Mouse (Mus musculus): ENCODE results near the gene Gins1.

DNA sequence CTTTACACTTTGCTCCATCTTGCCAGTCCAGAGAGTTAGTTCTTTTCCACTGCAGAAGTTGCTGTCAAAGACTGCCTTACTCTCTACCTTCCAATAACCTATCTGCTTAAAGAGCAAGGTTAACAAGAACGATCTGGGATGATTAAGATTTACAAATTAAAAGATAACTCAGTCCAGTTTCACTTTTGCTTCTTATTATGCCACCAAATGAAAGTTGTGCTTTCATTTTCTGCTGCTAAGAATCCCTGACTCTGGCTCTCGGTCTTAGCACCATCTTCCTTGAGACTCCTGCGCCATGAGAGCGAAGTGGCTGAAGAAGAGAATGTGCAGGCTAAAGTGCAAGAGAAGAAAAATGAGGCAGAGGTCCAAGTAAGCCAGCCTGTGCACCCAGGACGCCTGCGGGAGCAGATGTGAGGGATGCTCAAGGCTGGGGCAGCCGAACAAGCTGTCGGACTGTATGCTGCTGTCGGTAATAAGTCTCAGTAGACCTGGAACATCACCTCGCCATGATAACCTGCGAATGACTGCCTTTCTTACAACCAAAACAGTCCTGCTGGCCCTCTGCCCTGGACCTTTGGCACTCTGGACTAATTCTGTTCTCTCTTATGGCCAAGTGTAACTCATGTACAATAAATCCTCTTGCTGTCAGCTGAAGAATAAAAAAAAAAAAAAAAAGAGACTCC, 22.0 kb downstream of the Gins1 start:
- TF ChIP-seq CTCF (IDR thresholded peaks at IDR 0.05; ENCODE audit: extremely low read depth, insufficient read depth, insufficient read length, insufficient replicate concordance) (no peak), POLR2A (IDR thresholded peaks at IDR 0.05; ENCODE audit: low read depth, low read length) (no peak)

All from spleen, adult 2 months (tissue).